Mouse (Mus musculus): ENCODE results near the gene Spata45. TPM values are rescaled to one million over a fixed set of nuclear protein-coding genes. Genes with fewer than 3 reads are reported as not detected.
"Not testable (repeated sequence)": the region's sequence is repeated elsewhere in the genome, so short reads cannot be mapped to it uniquely, and the experiment has no call there.

The Spata45 gene
- total RNA-seq (2021): not detected
- long read RNA-seq, experiment 1: 0 reads
- long read RNA-seq, experiment 2: 0 reads

DNA sequence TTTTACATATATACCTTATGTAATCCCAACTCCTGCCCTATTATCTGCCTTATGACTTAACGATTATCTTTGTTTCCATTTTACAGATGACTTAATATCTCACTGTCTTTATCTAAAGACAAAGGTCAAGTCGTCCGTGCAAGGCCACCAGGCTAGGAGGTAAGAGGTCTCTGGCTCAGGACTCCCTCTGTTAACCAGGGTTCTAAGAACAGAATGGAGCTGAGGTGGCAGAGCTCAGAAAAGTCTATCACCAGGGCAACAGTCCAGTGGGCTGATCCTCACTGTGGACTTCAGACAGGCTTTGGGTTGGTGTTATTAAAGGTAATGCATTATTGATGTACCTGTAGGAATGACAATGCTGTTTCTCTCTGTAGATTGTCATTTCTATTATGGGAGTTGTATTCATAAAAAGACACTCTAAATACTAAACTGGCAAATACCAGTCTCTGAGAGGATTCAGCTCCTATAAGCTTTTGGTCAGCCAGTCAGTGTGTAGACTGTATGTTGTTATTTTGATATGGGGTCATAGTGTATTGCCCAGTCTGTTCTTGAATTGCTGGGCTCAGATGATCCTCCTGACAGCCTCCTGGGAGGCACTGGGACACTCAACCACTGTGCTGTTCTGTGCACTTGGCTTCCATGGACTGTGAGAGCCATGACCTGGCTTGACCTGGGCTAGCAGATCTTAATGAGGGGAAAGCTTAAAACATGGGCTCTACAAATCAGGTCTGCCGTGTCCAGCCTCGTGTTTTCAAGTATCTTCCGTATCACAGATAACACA is at the start of gene Spata45:
TSS of gene Spata45 (plus strand) at position 86 of the 781 bp plus-strand sequence.
- DNase-seq: no peak

DNA sequence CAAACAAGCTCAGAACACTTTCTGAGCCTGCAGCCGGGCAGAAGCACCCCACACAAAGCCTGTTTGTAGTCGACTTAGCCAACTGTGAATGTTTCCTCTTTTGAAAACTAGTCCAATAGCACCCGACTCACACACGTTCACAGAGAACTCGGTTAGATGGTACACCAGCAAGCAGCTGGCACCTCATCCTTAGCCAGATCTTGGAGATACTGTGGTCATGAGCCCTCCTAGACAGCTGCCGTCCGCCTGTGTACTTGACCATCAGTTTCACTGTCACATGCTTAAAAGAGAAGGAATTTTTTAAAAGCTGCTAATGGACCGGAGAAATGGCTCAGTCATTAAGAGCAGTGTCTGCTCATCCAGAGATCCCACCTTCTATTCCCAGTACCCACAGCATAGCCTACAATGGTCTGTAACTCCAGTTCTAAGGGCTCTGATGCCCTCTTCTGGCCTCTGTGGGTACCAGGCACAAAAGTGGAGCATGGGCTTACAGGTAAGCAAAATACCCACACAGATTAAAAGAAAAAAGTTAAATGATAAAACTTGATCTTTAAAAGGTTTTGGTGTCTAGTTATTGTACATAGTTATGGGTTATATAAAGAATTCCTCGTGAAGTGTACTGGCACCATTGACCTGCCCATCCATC is 46.9 kb upstream of the Spata45 start:
- DNase-seq: no peak

- DNase-seq: peak; percentile 52
These were observed 40.9 kb upstream of the Spata45 start for GRCm38 (mm10) chr1:190995548-190995947.

- no peak for DNase-seq
These were observed 40.0 kb upstream of the Spata45 start for GRCm38 (mm10) chr1:190996346-190996877.

GRCm38 (mm10) chr1:190998027-190998426 is 38.4 kb upstream of the Spata45 start:
- no peak for DNase-seq

DNA sequence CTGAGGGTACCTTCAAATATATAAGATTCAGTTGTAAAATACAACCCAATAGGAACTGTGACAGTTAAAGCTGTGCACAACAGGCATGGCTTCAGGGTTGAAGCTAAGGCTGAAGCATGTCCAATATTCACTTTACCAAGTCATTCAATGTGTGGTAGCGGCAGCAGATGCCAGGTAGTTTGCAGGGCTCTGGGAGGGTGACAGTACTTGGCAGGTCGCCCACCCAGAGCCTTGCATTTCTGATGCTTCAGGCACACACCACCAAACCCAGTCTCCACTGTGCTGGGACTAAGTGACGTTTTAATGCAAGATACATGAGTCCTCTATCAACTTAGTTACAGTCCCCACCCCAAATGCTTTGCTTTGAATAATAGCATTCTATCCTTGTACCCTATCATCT is 35.8 kb upstream of the Spata45 start:
- no peak for DNase-seq

- no peak for DNase-seq
These were observed 34.2 kb upstream of the Spata45 start for GRCm38 (mm10) chr1:191002201-191002600.

DNA sequence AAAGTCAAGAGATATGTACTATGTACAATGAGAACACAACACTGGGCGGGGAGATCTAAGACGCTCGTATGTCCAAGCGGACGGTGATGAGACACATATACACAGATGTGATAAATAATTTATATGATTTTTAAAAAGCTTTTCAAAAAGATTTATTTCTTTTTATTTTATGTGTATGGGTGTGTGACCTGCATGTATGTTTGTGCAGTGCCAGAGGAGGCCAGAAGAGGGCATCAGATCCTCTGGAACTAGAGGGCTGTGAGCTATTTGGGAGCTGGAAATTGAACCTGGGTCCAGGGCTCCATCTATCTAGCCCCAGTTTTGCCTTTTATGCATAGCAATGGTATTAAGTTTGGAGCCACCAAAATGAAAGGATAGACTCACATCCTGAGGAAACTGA is 27.7 kb upstream of the Spata45 start:
- no peak for DNase-seq

GRCm38 (mm10) chr1:191014271-191014670 is 22.2 kb upstream of the Spata45 start:
- no peak for DNase-seq

GRCm38 (mm10) chr1:191019803-191020202 is 16.6 kb upstream of the Spata45 start:
- DNase-seq: no peak

GRCm38 (mm10) chr1:191020217-191020924 is 16.1 kb upstream of the Spata45 start:
- DNase-seq: no peak

DNA sequence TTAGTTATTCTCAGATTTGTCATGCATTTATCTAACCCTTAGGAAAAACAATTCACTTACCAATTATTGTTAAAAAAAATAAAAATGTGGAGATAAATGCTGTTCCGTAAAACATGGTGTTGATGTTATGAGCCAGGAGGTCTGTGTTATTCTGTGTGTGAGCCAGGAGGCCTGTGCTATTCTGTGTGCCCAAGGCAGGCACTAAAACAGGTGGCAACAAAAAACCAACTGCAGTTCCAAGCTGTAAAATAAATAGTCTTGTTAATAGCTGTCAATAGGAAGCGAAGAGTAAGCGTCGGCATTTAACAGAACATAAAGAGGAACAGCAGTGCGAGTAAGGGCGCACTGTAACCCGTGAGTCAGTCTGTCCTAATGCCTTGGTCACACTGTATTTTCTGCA is 15.4 kb upstream of the Spata45 start:
- DNase-seq: no peak

- no peak for DNase-seq
These were observed 13.3 kb upstream of the Spata45 start for GRCm38 (mm10) chr1:191023140-191023539.

DNA sequence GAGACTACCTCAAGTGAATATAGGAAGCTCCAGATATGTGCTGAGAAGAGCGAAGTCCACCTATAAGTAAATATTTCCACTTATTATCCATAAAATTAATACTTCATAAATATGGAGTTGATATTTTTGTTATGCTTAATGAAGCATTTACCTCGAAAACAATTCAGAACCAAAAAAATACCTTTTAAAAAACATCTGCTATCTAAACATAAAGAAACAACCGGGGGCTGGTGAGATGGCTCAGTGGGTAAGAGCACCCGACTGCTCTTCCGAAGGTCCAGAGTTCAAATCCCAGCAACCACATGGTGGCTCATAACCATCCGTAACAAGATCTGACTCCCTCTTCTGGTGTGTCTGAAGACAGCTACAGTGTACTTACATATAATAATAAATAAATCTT is 12.6 kb upstream of the Spata45 start:
- DNase-seq: not testable (repeated sequence)

DNA sequence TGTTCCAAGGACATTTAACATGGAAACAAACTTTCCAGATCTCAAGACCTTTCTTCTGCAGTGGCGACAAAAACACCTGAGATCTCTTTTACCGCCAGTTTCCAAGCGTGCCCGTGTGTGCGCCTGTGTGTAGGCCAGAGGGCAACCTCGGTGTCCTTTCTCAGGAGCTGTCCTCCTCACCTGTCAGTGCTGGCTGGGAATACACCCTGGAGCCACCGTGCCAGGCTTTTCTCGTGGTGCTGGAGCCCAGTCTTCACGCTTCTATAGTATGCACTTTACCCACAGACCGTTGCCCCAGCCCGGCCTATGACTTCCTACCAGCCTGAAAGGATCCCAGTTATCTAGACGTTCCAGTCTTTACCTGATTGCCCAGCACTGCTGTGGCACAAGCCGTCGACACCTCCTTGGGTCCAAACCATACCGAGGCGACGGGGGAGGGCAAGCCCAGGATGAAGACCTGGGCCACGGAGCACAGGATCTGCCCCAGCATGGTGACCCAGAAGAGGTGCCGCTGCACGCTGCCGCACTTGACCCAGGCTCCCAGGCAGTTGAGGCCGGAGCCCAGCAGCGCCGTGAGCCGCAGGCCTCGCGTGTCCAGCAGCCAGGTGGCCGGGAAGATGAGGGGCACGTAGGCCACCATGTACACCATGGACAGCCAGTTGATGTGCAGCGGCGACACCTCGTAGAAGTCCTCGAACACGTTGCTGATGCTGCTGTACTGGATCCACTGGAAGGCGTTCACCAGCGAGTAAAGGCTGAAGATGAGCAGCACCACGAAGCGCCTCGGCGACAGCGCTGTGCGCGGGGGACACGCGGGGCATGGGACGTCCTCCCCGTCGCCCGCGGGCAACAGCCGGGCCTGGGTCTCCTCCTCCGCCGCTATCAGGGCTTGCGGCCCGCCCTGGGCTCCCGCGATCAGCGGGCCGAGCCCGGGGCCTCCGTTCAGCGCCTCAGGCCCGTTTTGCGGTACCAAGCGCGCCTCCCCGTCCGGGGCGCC is 11.1 kb upstream of the Spata45 start:
- DNase-seq: peak; percentile 57

DNA sequence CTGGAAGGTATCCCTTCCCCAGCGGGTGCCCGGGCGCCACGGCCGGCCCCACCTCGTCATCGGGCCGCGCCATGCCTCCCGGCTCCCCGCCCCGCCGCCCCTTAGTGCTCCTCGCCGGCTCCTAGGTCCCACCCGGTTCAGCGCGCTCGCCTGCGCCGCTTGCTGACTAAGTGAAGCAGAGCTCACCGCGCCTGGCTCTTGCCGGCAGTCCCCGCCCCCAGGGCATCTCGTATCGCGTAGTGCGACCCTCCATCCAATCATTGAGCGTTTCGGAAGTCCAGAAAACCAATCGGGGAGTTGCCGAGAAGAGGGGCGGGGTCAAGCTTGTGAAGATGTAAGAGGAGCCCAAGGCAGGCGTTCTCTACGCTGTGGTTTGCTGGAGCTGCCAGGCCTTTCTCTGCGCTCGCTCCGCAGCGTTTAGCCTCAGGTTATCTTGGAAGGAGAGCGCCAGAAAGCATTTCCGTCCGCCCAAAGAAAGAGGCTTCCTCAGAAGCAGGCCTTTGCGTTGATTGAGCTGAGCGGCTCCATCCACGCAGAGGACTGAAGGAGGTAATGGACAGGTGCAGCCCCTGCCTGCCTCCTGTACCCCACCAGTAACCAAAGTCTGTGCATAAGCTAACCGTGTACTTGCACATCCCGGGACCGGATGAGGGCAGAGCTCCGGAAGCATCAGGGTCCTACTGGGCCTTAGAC is 10.3 kb upstream of the Spata45 start, which contains the start of gene Flvcr1:
TSS of gene Flvcr1 (minus strand) at position 138 of the 693 bp plus-strand sequence.
- peak; percentile 99 for DNase-seq

GRCm38 (mm10) chr1:191030182-191030581 is 6.3 kb upstream of the Spata45 start:
- DNase-seq: no peak

GRCm38 (mm10) chr1:191030922-191031425 is 5.5 kb upstream of the Spata45 start:
- DNase-seq: not testable (repeated sequence)

GRCm38 (mm10) chr1:191035649-191036048 is 790 bp upstream of the Spata45 start:
- no peak for DNase-seq

DNA sequence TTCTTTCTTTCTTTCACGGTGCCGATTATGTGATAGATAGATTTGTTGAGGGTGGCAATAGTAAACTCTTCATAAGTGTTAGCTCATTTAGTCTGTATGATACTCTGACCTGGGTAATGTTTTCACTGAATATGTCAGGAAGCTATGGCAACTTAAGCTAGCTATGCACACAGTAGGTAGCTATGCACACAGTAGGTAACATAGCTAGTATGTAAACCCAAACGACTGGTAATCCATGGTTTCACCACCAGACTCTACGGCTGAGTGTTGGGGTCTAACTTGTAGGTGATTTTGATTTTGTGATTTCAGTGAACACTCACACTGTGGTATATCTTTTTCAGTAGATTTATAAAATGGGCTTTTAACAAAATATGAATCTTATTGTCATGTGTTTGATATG is 1.6 kb downstream of the Spata45 start:
- DNase-seq: no peak

All from gastrocnemius, postnatal 25 days (tissue).